Mouse (Mus musculus) forebrain, embryonic 11.5 days (tissue): ENCODE results near the gene Sept9. TPM values are rescaled to one million over a fixed set of nuclear protein-coding genes. Genes with fewer than 3 reads are reported as not detected.

ENCODE experiments used
- ATAC-seq: fragments of 200-750 bp; cut with Nextera tagmentation; replicated peaks from 2 replicates; pipeline ENCODE4 v1.8.0; 2017; ENCODE audit warnings: moderate TSS enrichment; ENCODE audit not compliant: low FRiP score
- DNase-seq: peaks from one replicate; pipeline ENCODE4 v3.0.0-alpha.2; 2017; ENCODE audit warnings: low spot score
- H3K27ac ChIP-seq: fragments of 300-500 bp; sonication (generic); 2 replicates; pipeline ENCODE4 v1.5.1; 2014; ENCODE audit warnings: low read depth, low read length
- H3K27me3 ChIP-seq: fragments of 300-500 bp; sonication (generic); 2 replicates; pipeline ENCODE4 v1.6.1; 2014; ENCODE audit warnings: mild to moderate bottlenecking, low read length, mixed read lengths; ENCODE audit not compliant: control insufficient read depth, insufficient read depth
- H3K36me3 ChIP-seq: fragments of 300-500 bp; sonication (generic); 2 replicates; pipeline ENCODE4 v1.6.1; 2014; ENCODE audit warnings: mild to moderate bottlenecking, low read length, moderate library complexity, mixed read lengths; ENCODE audit not compliant: control insufficient read depth, insufficient read depth
- H3K4me1 ChIP-seq: fragments of 300-500 bp; sonication (generic); replicated peaks from 2 replicates; pipeline ENCODE4 v1.6.1; 2014; ENCODE audit warnings: low read length, mixed read lengths; ENCODE audit not compliant: control insufficient read depth, insufficient read depth
- H3K4me2 ChIP-seq: fragments of 300-500 bp; sonication (generic); 2 replicates; pipeline ENCODE4 v1.6.1; 2014; ENCODE audit warnings: low read depth, mild to moderate bottlenecking, low read length, moderate library complexity, mixed read lengths; ENCODE audit not compliant: severe bottlenecking
- H3K4me3 ChIP-seq: fragments of 300-500 bp; sonication (generic); 2 replicates; pipeline ENCODE4 v1.5.1; 2014; ENCODE audit warnings: low read depth, low read length
- H3K9ac ChIP-seq: fragments of 300-500 bp; sonication (generic); 2 replicates; pipeline ENCODE4 v1.6.1; 2014; ENCODE audit warnings: low read length
- H3K9me3 ChIP-seq: fragments of 300-500 bp; sonication (generic); 2 replicates; pipeline ENCODE4 v1.6.1; 2016; ENCODE audit warnings: low read length, mixed read lengths; ENCODE audit not compliant: control insufficient read depth
- WGBS: fragments of 180-500 bp; shearing (Covaris S2); extraction: QIAGEN DNeasy Blood & Tissue Kit; methylation state at CpG from one replicate; pipeline ENCODE4 v1.1.7; 2014; 5-methylcytosine and 5-hydroxymethylcytosine counted together
- polyA plus RNA-seq: library from polyadenylated mRNA; unstranded; fragments of >200 nt; fragmentation: Nextera tagmentation; extraction: Ambion mirVana; gene quantifications from 2 replicates; pipeline ENCODE4 v1.2.1, GENCODE M21; 2014

Sept9 gene
- polyA plus RNA-seq, 1 experiment from 2014 or later, result 172 TPM

DNA sequence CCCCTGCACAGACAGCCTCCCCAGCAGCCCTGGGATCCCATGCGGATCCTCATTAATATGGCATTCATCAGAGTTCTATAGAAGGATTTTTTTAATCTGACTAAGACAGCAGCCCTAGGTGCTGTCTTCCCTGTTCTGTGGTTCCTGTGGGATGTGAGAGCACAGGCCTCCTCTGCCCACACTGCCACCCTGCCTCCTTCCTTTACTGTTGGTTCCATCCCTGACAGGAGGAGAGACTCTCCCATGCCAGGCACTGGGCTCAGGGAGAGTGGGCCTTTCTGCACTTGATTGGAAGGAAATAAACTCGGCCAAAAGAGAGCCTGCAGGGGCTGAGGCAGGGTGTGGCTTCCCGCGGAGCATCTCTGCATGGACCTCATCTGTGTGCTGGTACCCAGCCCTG is 174.4 kb downstream of the Sept9 start:
- H3K27ac ChIP-seq, result no peak overlapping the region
- no peaks in the 10 kb centered on the region for H3K27me3 ChIP-seq
- 35% methylated on average over 4 of the region's 4 CpGs for WGBS
- no peaks in the 10 kb centered on the region for H3K36me3 ChIP-seq
- no peak overlapping the region for H3K4me3 ChIP-seq
- no peak for DNase-seq
- peaks cover 2% of the 10 kb centered on the region; the same call in 1 of the 2 replicates for H3K4me1 ChIP-seq
- no peak overlapping the region for H3K4me2 ChIP-seq
- H3K9me3 ChIP-seq, result no peaks in the 10 kb centered on the region
- H3K9ac ChIP-seq, result no peak overlapping the region
- ATAC-seq, result no peak

DNA sequence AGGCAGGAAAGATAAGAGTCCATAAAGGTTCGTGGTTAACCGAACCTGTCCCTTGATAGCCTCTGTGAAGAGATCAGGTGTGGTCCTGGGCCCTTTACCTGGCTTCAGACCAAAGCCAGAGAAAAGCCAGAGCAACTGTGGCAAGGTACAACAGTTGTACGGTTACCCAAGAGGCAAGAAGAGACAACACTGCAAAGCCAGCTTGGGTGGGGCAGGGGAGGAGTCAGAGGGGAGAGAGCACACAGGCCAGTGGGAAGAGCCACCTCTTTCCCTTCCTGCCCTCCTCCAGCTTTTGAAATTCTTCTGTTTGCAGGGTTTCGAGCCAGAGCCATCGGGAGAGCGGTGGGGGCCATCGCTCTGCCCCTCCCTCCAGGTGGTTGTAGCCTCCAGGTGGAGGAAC is 174.8 kb downstream of the Sept9 start:
- DNase-seq, result no peak
- WGBS, result 67% methylated on average over 7 of the region's 7 CpGs
- Histone ChIP-seq H3K27me3 (no peaks in the 10 kb centered on the region), H3K36me3 (no peaks in the 10 kb centered on the region), H3K4me3 (no peak overlapping the region), H3K4me1 (peaks cover 2% of the 10 kb centered on the region; the same call in 1 of the 2 replicates), H3K9me3 (no peaks in the 10 kb centered on the region), H3K4me2 (no peak overlapping the region), H3K27ac (no peak overlapping the region), H3K9ac (no peak overlapping the region)
- ATAC-seq, result no peak

DNA sequence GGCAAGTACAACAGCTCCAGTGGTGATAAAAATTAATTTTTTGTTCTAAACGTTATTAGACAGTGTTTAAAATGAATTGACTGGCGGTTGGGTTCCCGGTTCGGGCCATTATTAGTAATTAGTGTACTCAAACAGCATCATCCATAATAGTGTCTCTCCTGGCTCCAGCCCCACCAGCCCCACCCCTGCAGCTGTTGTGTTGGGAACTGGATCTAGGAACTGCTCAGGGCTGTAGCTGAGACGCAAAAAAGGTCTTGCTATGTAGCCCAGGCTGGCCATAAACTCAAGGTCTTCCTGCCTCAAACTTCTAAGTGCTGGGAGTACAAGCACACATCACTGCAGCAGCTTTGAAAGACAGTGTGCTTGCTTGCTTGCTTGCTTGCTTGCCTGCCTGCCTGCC is 180.3 kb downstream of the Sept9 start:
- WGBS, result 88% methylated on average over 5 of the region's 5 CpGs
- no peak overlapping the region for H3K4me3 ChIP-seq
- ATAC-seq (no peak), DNase-seq (no peak)
- no peaks in the 10 kb centered on the region for H3K9me3 ChIP-seq
- no peak overlapping the region for H3K27ac ChIP-seq
- peaks cover 3% of the 10 kb centered on the region; the same call in 1 of the 2 replicates for H3K4me1 ChIP-seq
- no peak overlapping the region for H3K4me2 ChIP-seq
- H3K27me3 ChIP-seq, result peaks cover 7% of the 10 kb centered on the region
- no peaks in the 10 kb centered on the region for H3K36me3 ChIP-seq
- H3K9ac ChIP-seq, result no peak overlapping the region

DNA sequence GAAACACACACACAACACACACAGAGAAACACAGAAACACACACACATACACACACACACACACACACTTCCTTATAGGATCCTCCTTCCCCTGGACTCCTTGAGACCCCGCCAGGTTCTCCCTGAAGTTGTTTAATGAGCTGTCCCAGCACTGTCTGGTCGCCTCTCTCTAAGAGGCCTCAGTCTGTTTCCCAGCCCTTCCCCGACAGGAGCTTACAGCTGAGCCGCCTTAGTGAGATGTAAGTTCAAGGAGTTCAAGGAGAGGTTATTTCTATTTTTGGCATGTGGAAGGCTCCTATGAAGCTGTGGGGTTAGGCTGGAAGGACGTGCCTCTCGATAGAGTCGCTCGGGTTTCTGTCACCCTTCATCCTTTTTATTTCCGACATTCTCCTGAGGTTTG is 184.8 kb downstream of the Sept9 start:
- Histone ChIP-seq H3K4me3 (no peak overlapping the region), H3K9me3 (no peaks in the 10 kb centered on the region), H3K4me2 (no peak overlapping the region), H3K27me3 (peaks cover 9% of the 10 kb centered on the region), H3K27ac (no peak overlapping the region), H3K36me3 (no peaks in the 10 kb centered on the region), H3K4me1 (peaks cover 9% of the 10 kb centered on the region; the same call in 1 of the 2 replicates), H3K9ac (no peak overlapping the region)
- no peak for DNase-seq
- WGBS, result 17% methylated on average over 9 of the region's 9 CpGs
- no peak for ATAC-seq

DNA sequence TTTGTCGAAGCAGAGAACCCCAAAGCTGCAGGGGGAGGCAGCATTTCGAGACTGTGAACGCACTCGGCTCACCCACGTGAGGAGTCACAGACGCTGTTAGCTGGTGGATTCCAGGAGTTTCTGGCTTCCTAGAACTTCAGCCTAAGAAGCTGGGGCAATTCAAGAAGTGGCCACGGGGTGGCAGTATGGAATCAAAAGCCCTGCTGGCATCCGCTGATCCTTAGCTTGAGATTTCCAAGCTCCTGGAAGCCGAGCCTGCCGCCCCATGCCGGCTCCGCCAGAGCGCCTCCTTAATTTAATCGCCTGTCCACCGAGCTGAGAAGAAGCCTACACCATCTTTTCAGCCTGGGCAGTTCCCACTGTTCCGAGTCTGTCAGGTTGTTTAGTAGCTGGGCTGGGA is 185.4 kb downstream of the Sept9 start:
- WGBS, result 2% methylated on average over 16 of the region's 16 CpGs
- Histone ChIP-seq H3K4me2 (no peak overlapping the region), H3K9ac (no peak overlapping the region), H3K9me3 (no peaks in the 10 kb centered on the region), H3K27ac (no peak overlapping the region), H3K4me1 (peaks cover 9% of the 10 kb centered on the region; the same call in 1 of the 2 replicates), H3K4me3 (no peak overlapping the region), H3K36me3 (no peaks in the 10 kb centered on the region), H3K27me3 (peaks cover 9% of the 10 kb centered on the region)
- peak; percentile 96 for DNase-seq
- peak; percentile 46 for ATAC-seq

DNA sequence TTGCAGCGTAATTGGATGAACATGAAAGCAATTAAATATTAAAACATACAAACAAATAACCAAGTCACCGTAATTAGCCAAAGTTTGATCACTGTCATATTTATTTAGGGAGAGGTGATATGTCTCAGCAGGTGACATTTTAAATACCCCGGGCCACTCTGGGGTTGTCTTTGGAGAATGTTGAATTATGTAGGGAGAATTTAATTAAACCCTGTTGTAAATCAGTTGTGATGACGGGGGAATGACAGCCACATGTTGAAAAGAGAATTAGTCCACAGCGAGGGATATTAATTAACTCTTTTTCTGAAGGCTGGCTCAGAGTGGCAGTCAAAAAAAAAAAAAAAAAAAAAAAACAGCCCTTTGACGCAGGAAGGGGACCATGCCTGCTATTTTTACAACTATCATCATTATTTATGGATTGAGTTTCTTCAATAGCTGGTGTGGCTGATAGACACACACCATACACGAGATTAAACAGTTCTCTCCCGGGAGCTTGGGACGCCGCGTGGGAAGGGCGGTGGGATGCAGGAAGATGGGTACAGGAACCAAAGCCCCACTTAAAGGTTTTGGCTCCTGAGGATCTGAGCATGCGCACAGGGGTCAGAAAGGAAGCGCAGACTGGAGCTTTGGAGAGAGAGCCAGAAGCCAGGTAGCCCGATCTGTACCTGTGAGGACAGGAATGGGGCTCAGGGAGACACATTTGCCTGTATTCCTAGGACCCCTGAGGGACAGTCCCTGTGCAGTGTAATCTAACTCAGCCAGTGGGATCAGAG is 186.1 kb downstream of the Sept9 start:
- WGBS, result 44% methylated on average over 15 of the region's 15 CpGs
- no peaks in the 10 kb centered on the region for H3K9me3 ChIP-seq
- H3K27ac ChIP-seq, result no peak overlapping the region
- H3K4me2 ChIP-seq, result no peak overlapping the region
- no peak for ATAC-seq
- H3K4me3 ChIP-seq, result no peak overlapping the region
- H3K36me3 ChIP-seq, result no peaks in the 10 kb centered on the region
- no peak for DNase-seq
- H3K9ac ChIP-seq, result no peak overlapping the region
- peaks cover 9% of the 10 kb centered on the region for H3K27me3 ChIP-seq
- peaks cover 9% of the 10 kb centered on the region; the same call in 1 of the 2 replicates for H3K4me1 ChIP-seq

DNA sequence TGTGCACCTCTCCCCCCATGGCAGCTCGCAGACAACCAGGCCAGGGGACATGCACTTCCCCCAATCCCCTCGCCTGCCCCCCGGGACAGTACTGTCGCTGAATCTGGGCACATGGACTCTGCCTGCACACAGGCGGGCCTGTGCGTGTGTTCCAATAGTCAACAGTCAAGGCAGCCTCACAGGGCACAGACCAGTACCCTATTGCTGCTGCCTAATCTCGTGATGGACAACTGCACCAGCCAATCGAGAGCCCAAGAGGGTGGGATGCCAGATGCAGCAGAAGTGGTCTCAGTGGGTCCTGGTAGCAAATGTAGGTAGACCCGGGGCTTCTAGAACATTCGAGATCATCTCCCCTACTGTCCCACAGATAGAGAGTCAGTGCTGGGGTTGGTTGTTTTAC is 187.8 kb downstream of the Sept9 start:
- no peak overlapping the region for H3K9ac ChIP-seq
- no peak overlapping the region for H3K27ac ChIP-seq
- H3K27me3 ChIP-seq, result peaks cover 9% of the 10 kb centered on the region
- no peak overlapping the region for H3K4me2 ChIP-seq
- DNase-seq (no peak), ATAC-seq (no peak)
- H3K4me1 ChIP-seq, result peaks cover 13% of the 10 kb centered on the region; the same call in 1 of the 2 replicates
- no peak overlapping the region for H3K4me3 ChIP-seq
- H3K36me3 ChIP-seq, result no peaks in the 10 kb centered on the region
- 75% methylated on average over 10 of the region's 10 CpGs for WGBS
- H3K9me3 ChIP-seq, result no peaks in the 10 kb centered on the region

DNA sequence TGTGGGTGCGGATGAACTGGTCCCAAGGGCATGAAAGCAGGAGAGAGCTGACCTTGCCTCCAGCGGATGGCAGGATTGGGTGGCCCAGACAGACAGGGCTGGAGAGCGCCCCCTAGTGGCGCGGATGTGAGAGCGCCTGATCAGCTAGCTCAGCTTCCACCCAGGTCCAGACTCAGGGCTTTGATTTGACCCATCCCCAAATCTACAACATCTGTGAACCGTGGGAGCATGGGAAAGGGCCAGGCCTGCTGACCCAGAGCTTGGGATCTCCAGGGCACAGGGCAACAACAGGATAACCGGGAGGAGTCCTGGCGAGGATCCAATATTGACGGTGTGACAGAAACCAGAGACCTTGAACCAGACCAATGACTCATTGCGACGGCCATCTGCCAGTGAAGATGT is 190.5 kb downstream of the Sept9 start:
- Histone ChIP-seq H3K27me3 (peaks cover 2% of the 10 kb centered on the region; the same call in 1 of the 2 replicates), H3K4me1 (peaks cover 22% of the 10 kb centered on the region), H3K4me2 (no peak overlapping the region), H3K4me3 (no peak overlapping the region), H3K9ac (no peak overlapping the region), H3K36me3 (no peaks in the 10 kb centered on the region), H3K9me3 (no peaks in the 10 kb centered on the region), H3K27ac (no peak overlapping the region)
- no peak for ATAC-seq
- peak; percentile 82 for DNase-seq
- 35% methylated on average over 12 of the region's 12 CpGs for WGBS
